Mouse (Mus musculus) CH12.LX (cell line): ENCODE measurements around the gene C5ar1. TPM values are rescaled to one million over a fixed set of nuclear protein-coding genes. Genes with fewer than 3 reads are reported as not detected.

Experiments
- DNase-seq: peaks from one replicate; pipeline ENCODE4 v3.0.0-alpha.2; 2013; ENCODE audit errors: extremely low read depth
- H3K27ac ChIP-seq: 2 replicates; pipeline ENCODE4 v1.5.1; 2012; ENCODE audit warnings: low read depth, mild to moderate bottlenecking, control low read depth, moderate library complexity; ENCODE audit not compliant: insufficient read depth
- H3K27me3 ChIP-seq: replicated peaks from 2 replicates; pipeline ENCODE3; 2012; ENCODE audit warnings: inconsistent platforms
- H3K36me3 ChIP-seq, 2 experiments: replicated peaks in 1 of 2; 2 replicates each; pipeline versions ENCODE3 to v1.6.1; 2012; ENCODE audit warnings: inconsistent platforms in 1 of 2, low read length in 1 of 2, mild to moderate bottlenecking in 1 of 2, mixed read lengths in 1 of 2, moderate library complexity in 1 of 2; ENCODE audit not compliant: control insufficient read depth in 1 of 2, insufficient read depth in 1 of 2
- H3K4me1 ChIP-seq, 2 experiments: 2 replicates each; pipeline ENCODE4 v1.6.1; 2012; ENCODE audit warnings: inconsistent platforms in 1 of 2, moderate library complexity in 1 of 2; ENCODE audit not compliant: insufficient read depth in 2 of 2, control insufficient read depth in 1 of 2
- H3K4me2 ChIP-seq: 2 replicates; pipeline ENCODE4 v1.6.1; 2012; ENCODE audit warnings: low read depth, mild to moderate bottlenecking, control low read depth; ENCODE audit not compliant: poor library complexity, insufficient read depth, severe bottlenecking
- H3K4me3 ChIP-seq, 3 experiments: fragments of 150-350 bp in 1 of 3; sonication (generic) in 1 of 3; replicated peaks in 1 of 3; 2 replicates each; pipeline versions ENCODE3 to v1.5.1; 2011 to 2012; ENCODE audit warnings: low read depth in 2 of 3, low read length in 2 of 3, mild to moderate bottlenecking in 2 of 3, moderate library complexity in 2 of 3, control low read depth in 1 of 3, improper control_type of control experiment in 1 of 3, inconsistent platforms in 1 of 3, mixed read lengths in 1 of 3; ENCODE audit not compliant: poor library complexity in 1 of 3
- H3K79me2 ChIP-seq: replicated peaks from 2 replicates; pipeline ENCODE4 v1.6.1; 2012; ENCODE audit warnings: mild to moderate bottlenecking, moderate library complexity; ENCODE audit not compliant: control insufficient read depth, poor library complexity, insufficient read depth, severe bottlenecking; ENCODE audit errors: extremely low read depth
- H3K9ac ChIP-seq: 2 replicates; pipeline ENCODE4 v1.6.1; 2012; ENCODE audit warnings: low read depth, mild to moderate bottlenecking, control low read depth, moderate library complexity; ENCODE audit not compliant: insufficient read depth
- H3K9me3 ChIP-seq: replicated peaks from 2 replicates; pipeline ENCODE3; 2012; ENCODE audit warnings: low read length, inconsistent platforms, mixed read lengths
- CHD1 ChIP-seq: IDR thresholded peaks from 2 replicates; pipeline ENCODE4 v1.6.1; 2012; ENCODE audit warnings: low read depth, low read length, improper control_type of control experiment, inconsistent platforms
- CTCF ChIP-seq, 2 experiments: IDR thresholded peaks in 1 of 2; conservative IDR thresholded peaks in 1 of 2; 2 replicates each; pipeline ENCODE4 v1.5.1; 2011 to 2012; ENCODE audit warnings: low read depth in 2 of 2, low read length in 2 of 2, improper control_type of control experiment in 1 of 2, inconsistent platforms in 1 of 2, mild to moderate bottlenecking in 1 of 2, moderate library complexity in 1 of 2
- E2F4 ChIP-seq: IDR thresholded peaks from 2 replicates; pipeline ENCODE4 v1.6.1; 2011; ENCODE audit warnings: low read depth, low read length, improper control_type of control experiment; ENCODE audit not compliant: insufficient replicate concordance
- EP300 ChIP-seq: IDR thresholded peaks from 2 replicates; pipeline ENCODE4 v1.6.1; 2011; ENCODE audit warnings: low read length, improper control_type of control experiment
- KAT2A ChIP-seq: IDR thresholded peaks from 2 replicates; pipeline ENCODE4 v1.6.1; 2012; ENCODE audit warnings: low read length, improper control_type of control experiment, inconsistent platforms; ENCODE audit not compliant: insufficient replicate concordance
- MAX ChIP-seq: IDR thresholded peaks from 2 replicates; pipeline ENCODE4 v1.6.1; 2011; ENCODE audit warnings: low read length, improper control_type of control experiment
- MAZ ChIP-seq: IDR thresholded peaks from 2 replicates; pipeline ENCODE4 v1.6.1; 2012; ENCODE audit warnings: low read depth, mild to moderate bottlenecking, inconsistent platforms, low read length, improper control_type of control experiment, moderate library complexity
- MEF2A ChIP-seq: IDR thresholded peaks from 2 replicates; pipeline ENCODE4 v1.6.1; 2014; ENCODE audit warnings: low read depth, mild to moderate bottlenecking, inconsistent platforms, low read length, improper control_type of control experiment, borderline replicate concordance
- NRF1 ChIP-seq: IDR thresholded peaks from 2 replicates; pipeline ENCODE4 v1.6.1; 2014; ENCODE audit warnings: low read depth, mild to moderate bottlenecking, inconsistent platforms, low read length, improper control_type of control experiment, moderate library complexity
- SIN3A ChIP-seq: IDR thresholded peaks from 2 replicates; pipeline ENCODE4 v1.6.1; 2012; ENCODE audit warnings: low read length, improper control_type of control experiment, inconsistent platforms
- SMC3 ChIP-seq: IDR thresholded peaks from 2 replicates; pipeline ENCODE4 v1.6.1; 2011; ENCODE audit warnings: low read depth, low read length, improper control_type of control experiment
- USF1 ChIP-seq: IDR thresholded peaks from 2 replicates; pipeline ENCODE4 v1.6.1; 2014; ENCODE audit warnings: low read depth, mild to moderate bottlenecking, inconsistent platforms, low read length, improper control_type of control experiment
- USF2 ChIP-seq: conservative IDR thresholded peaks from 2 replicates; pipeline ENCODE4 v1.6.1; 2011; ENCODE audit warnings: low read depth, low read length, improper control_type of control experiment
- ZC3H11A ChIP-seq: IDR thresholded peaks from 2 replicates; pipeline ENCODE4 v1.6.1; 2012; ENCODE audit warnings: low read depth, mild to moderate bottlenecking, inconsistent platforms, low read length, improper control_type of control experiment
- dilution Hi-C: fragments of 300-500 bp; cut with MboI; formaldehyde crosslinking; loops from 2 replicates; pipeline ENCODE4 v1.14.3; 2020; ENCODE audit warnings: low sequenced_read_pairs; ENCODE audit not compliant: extremely low pct_unique_long_range_greater_than_20kb, extremely low pct_ligation_motif_present
- in situ Hi-C: fragments of 300-500 bp; cut with MboI; formaldehyde crosslinking; loops from 3 replicates; pipeline ENCODE4 v1.14.3; 2019; ENCODE audit warnings: low sequenced_read_pairs, low pct_ligation_motif_present, low pct_unique_long_range_greater_than_20kb, mixed read lengths
- polyA plus RNA-seq: library from polyadenylated mRNA; unstranded; fragments of >175 nt; gene quantifications from 2 replicates; pipeline ENCODE4 v1.2.1, GENCODE M21; 2012; ENCODE audit warnings: low read depth; ENCODE audit not compliant: insufficient read length
- total RNA-seq, 2 experiments: library from RNA; depleted of rRNA; stranded (reverse); fragments of 300-350 nt in 1 of 2; fragments of >200 nt in 1 of 2; gene quantifications; 2 replicates each; pipeline ENCODE4 v1.2.3; 2012 to 2014

C5ar1 gene
- total and polyA plus RNA-seq, 3 experiments = not detected

DNA sequence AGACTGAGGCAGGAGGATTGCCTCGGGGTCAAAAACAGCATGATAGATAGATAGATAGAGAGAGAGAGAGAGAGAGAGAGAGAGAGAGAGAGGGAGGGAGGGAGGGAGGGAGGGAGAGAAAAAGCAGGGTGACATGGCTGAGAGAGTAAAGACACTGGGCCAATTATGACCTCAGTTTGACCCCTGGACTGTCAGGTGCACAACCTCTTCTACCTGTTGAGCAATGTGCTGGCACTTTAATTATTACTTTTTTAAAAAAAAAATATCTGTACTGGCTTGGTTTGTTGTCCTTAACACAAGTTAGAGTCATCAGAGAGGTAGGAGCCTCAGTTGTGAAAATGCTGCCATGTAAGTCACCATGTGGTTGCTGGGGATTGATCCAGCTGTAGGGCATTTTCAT, 28.5 kb upstream of the C5ar1 start:
- Histone ChIP-seq H3K79me2 (peaks cover 12% of the 10 kb centered on the region), H3K9ac (no peak overlapping the region), H3K36me3 (peaks cover 17 to 20% of the 10 kb centered on the region in 2 experiments), H3K27ac (no peak overlapping the region), H3K27me3 (no peaks in the 10 kb centered on the region), H3K4me3 (no peak overlapping the region), H3K4me1 (peaks cover 0 to 14% of the 10 kb centered on the region in 2 experiments; a peak in 2 of 4 replicates), H3K4me2 (no peak overlapping the region), H3K9me3 (no peaks in the 10 kb centered on the region)
- DNase-seq = no peak
- TF ChIP-seq NRF1 (no peak), CHD1 (no peak), E2F4 (no peak), CTCF (conservative IDR thresholded peaks at IDR 0.05 in 1 of 2, IDR thresholded peaks at IDR 0.05 in 1 of 2; ENCODE audit: low read depth in 2 of 2, low read length in 2 of 2) (no peak), SIN3A (no peak), USF1 (no peak)
- dilution Hi-C loops (no loop called here), in situ Hi-C loops (no loop called here)

DNA sequence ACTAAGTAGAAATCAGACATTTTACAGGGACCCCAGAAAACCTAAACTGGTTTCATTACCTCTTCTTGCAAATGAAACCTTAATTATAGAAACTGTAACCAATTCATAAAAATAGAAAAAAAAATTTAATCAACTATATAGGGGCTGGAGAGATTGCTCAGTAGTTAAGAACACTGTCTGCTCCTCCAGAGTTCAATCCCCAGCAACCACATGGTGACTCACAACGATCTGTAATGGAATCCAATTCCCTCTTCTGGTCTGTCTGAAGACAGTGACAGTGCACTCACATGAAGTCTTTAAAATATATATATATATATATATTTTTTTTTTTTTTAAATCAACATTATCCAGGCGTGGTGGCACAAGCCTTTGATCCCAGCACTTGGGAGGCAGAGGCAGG, 27.7 kb upstream of the C5ar1 start:
- Histone ChIP-seq H3K4me1 (peaks cover 0 to 14% of the 10 kb centered on the region in 2 experiments; a peak in 2 of 4 replicates), H3K9ac (peak overlapping the region; percentile 88), H3K36me3 (peaks cover 23 to 28% of the 10 kb centered on the region in 2 experiments), H3K9me3 (no peaks in the 10 kb centered on the region), H3K27ac (no peak overlapping the region), H3K4me2 (0 out of 2 replicates have a peak overlapping the region, but pooled peaks have one; percentile 3), H3K4me3 (peak overlapping the region; percentile 62 to 85 (median 71)), H3K79me2 (peaks cover 12% of the 10 kb centered on the region), H3K27me3 (no peaks in the 10 kb centered on the region)
- dilution Hi-C loops (no loop called here), in situ Hi-C loops (no loop called here)
- DNase-seq = peak; percentile 37
- TF ChIP-seq SMC3 (no peak), ZC3H11A (no peak), MAZ (no peak), MAX (no peak), EP300 (no peak), MEF2A (no peak), USF2 (no peak), KAT2A (no peak)
